Mouse (Mus musculus): ENCODE data around the gene 8030411F24Rik. TPM values are rescaled to one million over a fixed set of nuclear protein-coding genes. Genes with fewer than 3 reads are reported as not detected.
A peak's percentile ranks its signal among the peaks of the same experiment; 100 is the strongest.
"Not testable (repeated sequence)": the region's sequence is repeated elsewhere in the genome, so short reads cannot be mapped to it uniquely, and the experiment has no call there.

The 8030411F24Rik gene
- polyA plus RNA-seq (2016; fragmentation: Nextera tagmentation; extraction: Ambion mirVana) = not detected in 2 replicates

- no peaks in the 10 kb centered on the region for H3K4me1 ChIP-seq
- WGBS = 33% methylated on average over 1 of the region's 1 CpGs
- H3K36me3 ChIP-seq = no peaks in the 10 kb centered on the region
- H3K27ac ChIP-seq = no peak within 1 kb of the TSS
- no peaks in the 10 kb centered on the region for H3K27me3 ChIP-seq (ENCODE audit: low read depth, poor library complexity, severe bottlenecking)
- DNase-seq (ENCODE audit: low spot score) = no peak
- no peak within 1 kb of the TSS for H3K4me3 ChIP-seq
- H3K9me3 ChIP-seq (replicated peaks) = no peaks in the 10 kb centered on the region
Measured at GRCm38 (mm10) chr2:148781709-148782108, at the start of gene 8030411F24Rik. 8030411F24Rik (plus strand) TSS chr2:148782009.

- 4% methylated on average over 18 of the region's 18 CpGs for WGBS
Measured at GRCm38 (mm10) chr2:148732327-148733000, 49.3 kb upstream of the 8030411F24Rik start, which contains the start of gene Napb. Napb (minus strand) TSS chr2:148732467.

GRCm38 (mm10) chr2:148743001-148743400 lies 38.8 kb upstream of the 8030411F24Rik start:
- WGBS = 87% methylated on average over 3 of the region's 3 CpGs
- H3K27ac ChIP-seq = no peak overlapping the region
- no peaks in the 10 kb centered on the region for H3K9me3 ChIP-seq (replicated peaks)
- no peak overlapping the region for H3K4me3 ChIP-seq
- H3K4me1 ChIP-seq = no peaks in the 10 kb centered on the region
- no peaks in the 10 kb centered on the region for H3K27me3 ChIP-seq (ENCODE audit: low read depth, poor library complexity, severe bottlenecking)
- no peak for DNase-seq (ENCODE audit: low spot score)
- no peaks in the 10 kb centered on the region for H3K36me3 ChIP-seq

More at GRCm38 (mm10) chr2:148732327-148733000, 49.3 kb upstream of the 8030411F24Rik start, which contains the start of gene Napb:
- H3K27ac ChIP-seq = peak within 1 kb of the TSS; percentile 78
- H3K4me3 ChIP-seq = peak within 1 kb of the TSS; percentile 67
- peak; percentile 90 for DNase-seq (ENCODE audit: low spot score)
- no peaks in the 10 kb centered on the region for H3K36me3 ChIP-seq
- H3K9me3 ChIP-seq (replicated peaks) = no peaks in the 10 kb centered on the region
- H3K4me1 ChIP-seq = peaks cover 9% of the 10 kb centered on the region; the same call in 1 of the 2 replicates
- H3K27me3 ChIP-seq (ENCODE audit: low read depth, poor library complexity, severe bottlenecking) = no peaks in the 10 kb centered on the region

GRCm38 (mm10) chr2:148743846-148744407 lies 37.9 kb upstream of the 8030411F24Rik start:
- Histone ChIP-seq H3K4me1 (no peaks in the 10 kb centered on the region), H3K4me3 (no peak overlapping the region), H3K27ac (no peak overlapping the region), H3K9me3 (replicated peaks) (no peaks in the 10 kb centered on the region), H3K27me3 (ENCODE audit: low read depth, poor library complexity, severe bottlenecking) (no peaks in the 10 kb centered on the region), H3K36me3 (no peaks in the 10 kb centered on the region)
- 81% methylated on average over 3 of the region's 3 CpGs for WGBS
- DNase-seq (ENCODE audit: low spot score) = no peak

- 88% methylated on average over 1 of the region's 1 CpGs for WGBS
- H3K9me3 ChIP-seq (replicated peaks) = no peaks in the 10 kb centered on the region
- no peaks in the 10 kb centered on the region for H3K27me3 ChIP-seq (ENCODE audit: low read depth, poor library complexity, severe bottlenecking)
- H3K27ac ChIP-seq = no peak within 1 kb of the TSS
- H3K4me1 ChIP-seq = peaks cover 3% of the 10 kb centered on the region; the same call in 1 of the 2 replicates
- H3K4me3 ChIP-seq = no peak within 1 kb of the TSS
- DNase-seq (ENCODE audit: low spot score) = no peak
- no peaks in the 10 kb centered on the region for H3K36me3 ChIP-seq
Measured at GRCm38 (mm10) chr2:148750058-148750457, 31.8 kb upstream of the 8030411F24Rik start, which contains the start of gene Cstl1. Cstl1 (plus strand) TSS chr2:148750358.

GRCm38 (mm10) chr2:148751893-148752813 lies 29.7 kb upstream of the 8030411F24Rik start:
- WGBS = 23% methylated on average over 15 of the region's 15 CpGs
- no peak overlapping the region for H3K27ac ChIP-seq
- peak overlapping the region; percentile 32 for H3K4me3 ChIP-seq
- peaks cover 3% of the 10 kb centered on the region; the same call in 1 of the 2 replicates for H3K4me1 ChIP-seq
- DNase-seq (ENCODE audit: low spot score) = peak; percentile 65
- H3K9me3 ChIP-seq (replicated peaks) = no peaks in the 10 kb centered on the region
- no peaks in the 10 kb centered on the region for H3K36me3 ChIP-seq
- no peaks in the 10 kb centered on the region for H3K27me3 ChIP-seq (ENCODE audit: low read depth, poor library complexity, severe bottlenecking)

GRCm38 (mm10) chr2:148754310-148754846 lies 27.4 kb upstream of the 8030411F24Rik start:
- Histone ChIP-seq H3K27ac (no peak overlapping the region), H3K4me1 (peaks cover 3% of the 10 kb centered on the region; the same call in 1 of the 2 replicates), H3K4me3 (no peak overlapping the region), H3K9me3 (replicated peaks) (no peaks in the 10 kb centered on the region), H3K36me3 (no peaks in the 10 kb centered on the region), H3K27me3 (ENCODE audit: low read depth, poor library complexity, severe bottlenecking) (no peaks in the 10 kb centered on the region)
- 75% methylated on average over 1 of the region's 1 CpGs for WGBS
- DNase-seq (ENCODE audit: low spot score) = no peak

- Histone ChIP-seq H3K27ac (no peak overlapping the region), H3K9me3 (replicated peaks) (no peaks in the 10 kb centered on the region), H3K36me3 (no peaks in the 10 kb centered on the region), H3K4me1 (no peaks in the 10 kb centered on the region), H3K27me3 (ENCODE audit: low read depth, poor library complexity, severe bottlenecking) (no peaks in the 10 kb centered on the region), H3K4me3 (no peak overlapping the region)
- WGBS = 100% methylated on average over 1 of the region's 1 CpGs
- DNase-seq (ENCODE audit: low spot score) = no peak
Measured at GRCm38 (mm10) chr2:148763648-148764388, 18.0 kb upstream of the 8030411F24Rik start.

GRCm38 (mm10) chr2:148771397-148771796 lies 10.4 kb upstream of the 8030411F24Rik start, which contains the start of gene Cst11:
Cst11 (minus strand) TSS chr2:148771497.
- not testable (repeated sequence) for DNase-seq (ENCODE audit: low spot score); H3K36me3 ChIP-seq; H3K27me3 ChIP-seq (ENCODE audit: low read depth, poor library complexity, severe bottlenecking); H3K4me3 ChIP-seq; H3K9me3 ChIP-seq (replicated peaks); H3K27ac ChIP-seq; H3K4me1 ChIP-seq
- 92% methylated on average over 4 of the region's 4 CpGs for WGBS

- Histone ChIP-seq H3K4me1 (no peaks in the 10 kb centered on the region), H3K27me3 (ENCODE audit: low read depth, poor library complexity, severe bottlenecking) (no peaks in the 10 kb centered on the region)
- 96% methylated on average over 6 of the region's 6 CpGs for WGBS
Measured at GRCm38 (mm10) chr2:148789142-148789541, 7.3 kb downstream of the 8030411F24Rik start, which contains the start of gene Cst12. Cst12 (plus strand) TSS chr2:148789361.

GRCm38 (mm10) chr2:148798485-148798884 lies 16.7 kb downstream of the 8030411F24Rik start, which contains the start of gene Cst8:
Cst8 (plus strand) TSS chr2:148798785.
- Histone ChIP-seq H3K36me3 (no peaks in the 10 kb centered on the region), H3K4me3 (no peak within 1 kb of the TSS), H3K4me1 (no peaks in the 10 kb centered on the region), H3K9me3 (replicated peaks) (no peaks in the 10 kb centered on the region), H3K27me3 (ENCODE audit: low read depth, poor library complexity, severe bottlenecking) (no peaks in the 10 kb centered on the region), H3K27ac (no peak within 1 kb of the TSS)
- no peak for DNase-seq (ENCODE audit: low spot score)
- 85% methylated on average over 1 of the region's 1 CpGs for WGBS

More at GRCm38 (mm10) chr2:148789142-148789541, 7.3 kb downstream of the 8030411F24Rik start, which contains the start of gene Cst12:
- DNase-seq (ENCODE audit: low spot score) = no peak
- no peak within 1 kb of the TSS for H3K27ac ChIP-seq
- no peaks in the 10 kb centered on the region for H3K36me3 ChIP-seq
- H3K4me3 ChIP-seq = no peak within 1 kb of the TSS
- no peaks in the 10 kb centered on the region for H3K9me3 ChIP-seq (replicated peaks)

Measured in limb, embryonic 10.5 days (tissue).